Mouse (Mus musculus): ENCODE measurements at regions not wholly inside any gene's neighbourhood (a gene's known extent, or its start where the extent isn't known, plus 50 kb on each side); places are given as distances from the start of the nearest gene placed in this dataset.

- TF ChIP-seq CTCF (IDR thresholded peaks at IDR 0.05; ENCODE audit: control insufficient read depth, insufficient read depth, low read length) (no peak), POLR2A (IDR thresholded peaks at IDR 0.05; ENCODE audit: borderline replicate concordance, control insufficient read depth, low read depth, low read length) (no peak)
- no peak overlapping the region for H3K4me3 ChIP-seq (replicated peaks; ENCODE audit: control insufficient read depth, low read depth, low read length)
- WGBS: 85% methylated on average over 6 of the region's 6 CpGs
- H3K4me1 ChIP-seq (ENCODE audit: control insufficient read depth, insufficient read depth, low read length): no peaks in the 10 kb centered on the region
- no peak overlapping the region for H3K27ac ChIP-seq (ENCODE audit: control insufficient read depth, insufficient read depth, low read depth, low read length, poor library complexity)
These were observed 113.6 kb upstream of the Armc2 start for GRCm38 (mm10) chr10:42131798-42132197.

DNA sequence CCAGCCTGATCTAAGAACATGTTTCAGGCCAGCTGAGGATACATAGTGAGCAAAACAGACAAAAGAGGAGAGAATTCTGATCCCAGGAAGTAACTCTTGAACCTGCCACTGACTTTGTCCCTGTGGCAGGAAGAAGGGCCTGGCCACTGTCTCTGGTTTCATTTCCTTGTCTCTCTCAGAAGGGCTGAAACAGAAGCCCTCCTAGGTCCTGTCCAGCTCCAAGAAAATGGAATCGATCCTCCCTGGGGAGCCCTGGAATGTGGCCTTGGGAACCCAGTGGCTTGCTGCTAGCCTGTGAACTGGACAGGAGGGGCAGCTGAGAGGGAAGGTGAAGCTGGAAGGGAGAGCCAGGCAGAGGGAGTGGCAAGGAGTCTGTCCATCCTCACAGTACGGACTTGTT, 113.1 kb upstream of the Armc2 start:
- Histone ChIP-seq H3K4me3 (replicated peaks; ENCODE audit: control insufficient read depth, low read depth, low read length) (no peak overlapping the region), H3K27ac (ENCODE audit: control insufficient read depth, insufficient read depth, low read depth, low read length, poor library complexity) (no peak overlapping the region), H3K4me1 (ENCODE audit: control insufficient read depth, insufficient read depth, low read length) (no peaks in the 10 kb centered on the region)
- 48% methylated on average over 2 of the region's 2 CpGs for WGBS
- TF ChIP-seq CTCF (IDR thresholded peaks at IDR 0.05; ENCODE audit: control insufficient read depth, insufficient read depth, low read length): no peak
- TF ChIP-seq POLR2A (IDR thresholded peaks at IDR 0.05; ENCODE audit: borderline replicate concordance, control insufficient read depth, low read depth, low read length): no peak

DNA sequence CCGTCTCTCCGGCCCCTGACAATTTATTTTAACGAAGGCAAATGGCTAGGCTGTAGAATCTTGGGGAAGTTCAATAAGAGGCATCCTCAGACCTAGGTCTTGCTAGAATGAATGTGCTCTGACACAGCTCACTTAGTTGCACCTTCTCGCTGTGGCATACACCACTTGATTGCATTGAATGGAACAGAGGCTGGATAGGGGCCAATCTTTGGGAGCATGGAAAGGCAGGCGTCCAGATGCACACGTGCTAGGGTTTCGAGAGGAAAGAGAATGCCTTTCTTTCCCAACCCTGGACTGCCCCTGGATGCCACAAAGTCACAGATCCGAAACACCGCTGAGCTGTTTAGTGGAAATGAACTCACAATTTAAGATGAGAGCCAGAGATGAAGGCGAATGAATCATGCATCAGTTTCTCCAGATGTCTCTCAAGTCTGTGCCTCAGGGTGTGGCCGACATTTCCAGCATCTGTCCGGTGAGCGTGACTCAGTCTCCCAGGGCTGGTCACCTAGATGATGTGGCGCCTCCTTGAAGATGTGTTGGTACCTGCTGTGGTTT, 109.7 kb upstream of the Armc2 start:
- WGBS: 87% methylated on average over 14 of the region's 14 CpGs

GRCm38 (mm10) chr10:42126816-42127215, 108.6 kb upstream of the Armc2 start:
- 74% methylated on average over 1 of the region's 1 CpGs for WGBS
- Histone ChIP-seq H3K4me3 (replicated peaks; ENCODE audit: control insufficient read depth, low read depth, low read length) (no peak overlapping the region), H3K4me1 (ENCODE audit: control insufficient read depth, insufficient read depth, low read length) (no peaks in the 10 kb centered on the region), H3K27ac (ENCODE audit: control insufficient read depth, insufficient read depth, low read depth, low read length, poor library complexity) (no peak overlapping the region)
- TF ChIP-seq POLR2A (IDR thresholded peaks at IDR 0.05; ENCODE audit: borderline replicate concordance, control insufficient read depth, low read depth, low read length): no peak
- TF ChIP-seq CTCF (IDR thresholded peaks at IDR 0.05; ENCODE audit: control insufficient read depth, insufficient read depth, low read length): no peak

More for the DNA sequence above, 109.7 kb upstream of the Armc2 start:
- Histone ChIP-seq H3K4me1 (ENCODE audit: control insufficient read depth, insufficient read depth, low read length) (no peaks in the 10 kb centered on the region), H3K4me3 (replicated peaks; ENCODE audit: control insufficient read depth, low read depth, low read length) (no peak overlapping the region), H3K27ac (ENCODE audit: control insufficient read depth, insufficient read depth, low read depth, low read length, poor library complexity) (no peak overlapping the region)
- TF ChIP-seq CTCF (IDR thresholded peaks at IDR 0.05; ENCODE audit: control insufficient read depth, insufficient read depth, low read length) (no peak), POLR2A (IDR thresholded peaks at IDR 0.05; ENCODE audit: borderline replicate concordance, control insufficient read depth, low read depth, low read length) (no peak)

- WGBS: 36% methylated on average over 7 of the region's 7 CpGs
- Histone ChIP-seq H3K4me3 (replicated peaks; ENCODE audit: control insufficient read depth, low read depth, low read length) (no peak overlapping the region), H3K4me1 (ENCODE audit: control insufficient read depth, insufficient read depth, low read length) (no peaks in the 10 kb centered on the region), H3K27ac (ENCODE audit: control insufficient read depth, insufficient read depth, low read depth, low read length, poor library complexity) (no peak overlapping the region)
- TF ChIP-seq POLR2A (IDR thresholded peaks at IDR 0.05; ENCODE audit: borderline replicate concordance, control insufficient read depth, low read depth, low read length): no peak
- no peak for TF ChIP-seq CTCF (IDR thresholded peaks at IDR 0.05; ENCODE audit: control insufficient read depth, insufficient read depth, low read length)
These were observed 104.8 kb upstream of the Armc2 start for GRCm38 (mm10) chr10:42122768-42123635.

- TF ChIP-seq POLR2A (IDR thresholded peaks at IDR 0.05; ENCODE audit: borderline replicate concordance, control insufficient read depth, low read depth, low read length) (no peak), CTCF (IDR thresholded peaks at IDR 0.05; ENCODE audit: control insufficient read depth, insufficient read depth, low read length) (no peak)
- Histone ChIP-seq H3K27ac (ENCODE audit: control insufficient read depth, insufficient read depth, low read depth, low read length, poor library complexity) (no peak overlapping the region), H3K4me1 (ENCODE audit: control insufficient read depth, insufficient read depth, low read length) (no peaks in the 10 kb centered on the region), H3K4me3 (replicated peaks; ENCODE audit: control insufficient read depth, low read depth, low read length) (no peak overlapping the region)
- WGBS: 83% methylated on average over 4 of the region's 4 CpGs
These were observed 103.7 kb upstream of the Armc2 start for GRCm38 (mm10) chr10:42121984-42122383.

DNA sequence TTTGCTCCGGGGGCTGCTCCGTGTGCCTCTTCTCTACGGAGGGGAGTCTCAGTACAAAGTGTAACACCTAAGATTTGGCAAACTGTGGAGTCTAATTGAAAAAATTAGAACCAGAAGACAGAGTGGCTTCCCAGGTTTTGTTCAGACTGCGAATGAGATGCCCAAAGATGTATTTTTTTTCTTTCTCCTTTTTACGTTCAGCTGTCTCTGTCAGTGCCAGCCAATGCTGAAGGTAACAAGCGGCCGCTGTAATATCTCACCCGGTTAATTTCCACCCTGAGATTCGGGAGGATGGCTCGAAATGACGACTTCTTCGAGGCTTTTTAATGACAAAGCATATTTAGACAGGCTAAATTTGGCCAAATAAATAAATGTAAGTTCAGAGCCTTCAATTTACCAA, 101.1 kb upstream of the Armc2 start:
- WGBS: 57% methylated on average over 12 of the region's 12 CpGs
- TF ChIP-seq POLR2A (IDR thresholded peaks at IDR 0.05; ENCODE audit: borderline replicate concordance, control insufficient read depth, low read depth, low read length): no peak
- no peak for TF ChIP-seq CTCF (IDR thresholded peaks at IDR 0.05; ENCODE audit: control insufficient read depth, insufficient read depth, low read length)
- H3K4me3 ChIP-seq (replicated peaks; ENCODE audit: control insufficient read depth, low read depth, low read length): no peak overlapping the region
- H3K4me1 ChIP-seq (ENCODE audit: control insufficient read depth, insufficient read depth, low read length): no peaks in the 10 kb centered on the region
- H3K27ac ChIP-seq (ENCODE audit: control insufficient read depth, insufficient read depth, low read depth, low read length, poor library complexity): no peak overlapping the region

DNA sequence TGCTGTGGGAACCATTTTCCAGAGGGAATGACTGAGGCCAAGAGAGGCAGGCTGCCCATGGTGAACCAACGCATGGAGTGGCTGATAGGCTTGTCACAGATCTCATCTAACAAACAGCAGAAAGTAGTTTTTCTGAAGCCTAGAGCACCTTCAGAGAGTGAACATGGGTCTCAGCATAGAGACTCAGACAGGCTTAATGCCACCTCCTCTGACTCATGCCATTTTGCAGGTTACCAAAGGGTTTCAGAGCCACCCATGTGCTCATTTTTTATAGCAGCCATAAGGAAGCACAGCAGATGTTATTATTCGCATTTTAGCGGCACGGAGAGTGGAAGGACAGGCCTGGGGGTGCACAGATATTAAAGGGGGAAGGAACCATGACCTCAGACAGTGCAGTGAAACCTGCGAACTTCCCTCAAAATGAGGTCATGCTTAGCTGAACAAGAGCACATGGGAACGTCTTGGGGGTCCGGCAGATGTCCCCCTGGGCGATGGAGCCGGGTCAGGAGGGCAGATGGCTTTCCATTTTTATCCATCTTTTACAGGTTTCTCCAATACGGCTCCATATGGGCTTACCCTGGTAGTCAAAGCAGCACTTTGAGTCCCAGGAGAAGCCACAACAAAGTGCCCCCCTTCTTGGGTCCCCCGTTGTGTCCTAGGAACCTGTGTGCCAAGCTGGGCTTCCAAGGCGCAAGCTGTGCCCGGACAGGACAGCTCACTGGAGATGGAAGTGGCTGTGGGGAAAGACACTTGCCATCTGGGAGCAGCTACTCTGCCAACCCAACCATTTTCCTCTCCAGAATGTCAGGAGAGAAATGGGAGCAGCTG, 100.3 kb upstream of the Armc2 start:
- TF ChIP-seq POLR2A (IDR thresholded peaks at IDR 0.05; ENCODE audit: borderline replicate concordance, control insufficient read depth, low read depth, low read length) (no peak), CTCF (IDR thresholded peaks at IDR 0.05; ENCODE audit: control insufficient read depth, insufficient read depth, low read length) (no peak)
- Histone ChIP-seq H3K27ac (ENCODE audit: control insufficient read depth, insufficient read depth, low read depth, low read length, poor library complexity) (no peak overlapping the region), H3K4me1 (ENCODE audit: control insufficient read depth, insufficient read depth, low read length) (no peaks in the 10 kb centered on the region), H3K4me3 (replicated peaks; ENCODE audit: control insufficient read depth, low read depth, low read length) (no peak overlapping the region)
- 47% methylated on average over 13 of the region's 13 CpGs for WGBS
